In the genomic region with DNA sequence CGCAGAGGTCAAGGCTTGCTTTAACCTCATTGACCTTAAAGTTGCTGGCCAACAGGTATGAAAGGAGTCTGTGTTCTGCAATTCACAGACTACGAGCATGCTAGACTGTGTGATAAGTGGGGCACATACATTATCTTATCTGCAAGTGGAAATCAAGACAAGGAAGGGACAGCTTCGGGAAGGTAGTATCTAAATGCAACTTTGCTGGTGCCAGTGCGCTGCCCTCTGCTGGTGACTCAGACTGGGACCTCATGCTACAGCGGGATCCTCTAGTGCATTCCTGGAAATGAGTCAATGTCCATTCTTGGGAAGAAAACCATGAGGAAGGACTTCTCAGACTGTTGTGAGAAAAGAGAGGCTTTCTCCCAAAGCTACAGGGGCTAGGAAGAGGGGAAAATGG, we compare ENCODE assay signal across 8 mouse cellular contexts. TPM values are rescaled to one million over a fixed set of nuclear protein-coding genes. Genes with fewer than 3 reads are reported as not detected.
A peak's percentile ranks its signal among the peaks of the same experiment; 100 is the strongest.
DNase-seq lines count a peak whose midpoint lies in the region; ATAC-seq lines count a peak whose summit lies in the region.

No protein-coding gene starts in this region.

- H3K4me1 ChIP-seq in heart, embryonic 12.5 days (replicated peaks) = peaks cover 3% of the 10 kb centered on the region; the same call in 1 of the 2 replicates
- peaks cover 11% of the 10 kb centered on the region for H3K4me1 ChIP-seq in hindbrain, embryonic 10.5 days (replicated peaks)

- peaks cover 3% of the 10 kb centered on the region; the same call in 1 of the 2 replicates for H3K9me3 ChIP-seq in heart, embryonic 12.5 days (replicated peaks)
- H3K9me3 ChIP-seq in hindbrain, embryonic 10.5 days = 0 out of 2 replicates have a peak, but pooled peaks cover 4% of the 10 kb centered on the region

- ATAC-seq in heart, embryonic 12.5 days (ENCODE audit: insufficient number of reproducible peaks, low FRiP score) = no peak

- 42% methylated on average over 5 of the region's 5 CpGs for WGBS in heart, embryonic 12.5 days
- 60% methylated on average over 5 of the region's 5 CpGs for WGBS in hindbrain, embryonic 10.5 days

- peak; percentile 95 for DNase-seq in heart, adult 11 months
- DNase-seq in urinary bladder, postnatal 25 days (ENCODE audit: low spot score) = peak; percentile 62
- DNase-seq in urinary bladder, adult 2 months (ENCODE audit: low spot score) = no peak
- peak; percentile 69 to 72 for DNase-seq in cerebellum, postnatal 36 days
- peak; percentile 82 to 91 for DNase-seq in kidney, postnatal 36 days
- peak; percentile 44 for DNase-seq in skeletal muscle tissue, adult 2 months (ENCODE audit: low read depth, low spot score)
- no peak for DNase-seq in hindbrain, embryonic 10.5 days (ENCODE audit: low spot score)

- H3K4me3 ChIP-seq in heart, embryonic 12.5 days = no peak overlapping the region
- H3K4me3 ChIP-seq in hindbrain, embryonic 10.5 days = no peak overlapping the region

- H3K9ac ChIP-seq in heart, embryonic 12.5 days = no peak overlapping the region

- peaks cover 9% of the 10 kb centered on the region; the same call in 1 of the 2 replicates for H3K27me3 ChIP-seq in heart, embryonic 12.5 days (replicated peaks)
- H3K27me3 ChIP-seq in hindbrain, embryonic 10.5 days (ENCODE audit: insufficient read depth, poor library complexity, severe bottlenecking) = no peaks in the 10 kb centered on the region

- no peak overlapping the region for H3K4me2 ChIP-seq in heart, embryonic 12.5 days

- no peak overlapping the region for H3K27ac ChIP-seq in heart, embryonic 12.5 days (ENCODE audit: poor library complexity, severe bottlenecking)
- H3K27ac ChIP-seq in hindbrain, embryonic 10.5 days = no peak overlapping the region

- H3K36me3 ChIP-seq in heart, embryonic 12.5 days = no peaks in the 10 kb centered on the region
- no peaks in the 10 kb centered on the region for H3K36me3 ChIP-seq in hindbrain, embryonic 10.5 days

RNA-seq across cellular contexts. Expression of gene Abi3, which starts 11.4 kb away (rescaled TPM):
- polyA plus RNA-seq in heart, embryonic 12.5 days (2016; fragmentation: Nextera tagmentation; extraction: Ambion mirVana) = 22.3 and 26.0 TPM in 2 replicates
- polyA plus RNA-seq in urinary bladder, adult 2 months (2012; rRNA removed) = 8.1 and 10.1 TPM in 2 replicates
- polyA plus RNA-seq in hindbrain, embryonic 10.5 days (2016; fragmentation: Nextera tagmentation; extraction: Ambion mirVana) = 3.5 and 4.4 TPM in 2 replicates

RNA-seq across cellular contexts. Expression of gene Gngt2, which starts 16.7 kb away (rescaled TPM):
- 39.1 and 39.2 TPM in 2 replicates for polyA plus RNA-seq in heart, embryonic 12.5 days (2016; fragmentation: Nextera tagmentation; extraction: Ambion mirVana)
- 21.0 and 24.5 TPM in 2 replicates for polyA plus RNA-seq in urinary bladder, adult 2 months (2012; rRNA removed)
- polyA plus RNA-seq in hindbrain, embryonic 10.5 days (2016; fragmentation: Nextera tagmentation; extraction: Ambion mirVana) = 7.9 and 8.4 TPM in 2 replicates

RNA-seq across cellular contexts. Expression of gene Phospho1, which starts 29.4 kb away (rescaled TPM):
- polyA plus RNA-seq in heart, embryonic 12.5 days (2016; fragmentation: Nextera tagmentation; extraction: Ambion mirVana) = 0.65 and 0.66 TPM in 2 replicates
- polyA plus RNA-seq in urinary bladder, adult 2 months (2012; rRNA removed) = 33.2 and 40.8 TPM in 2 replicates
- polyA plus RNA-seq in hindbrain, embryonic 10.5 days (2016; fragmentation: Nextera tagmentation; extraction: Ambion mirVana) = 0.42 and 0.86 TPM in 2 replicates

Comparison
In these comparisons a context has a peak if more than half of its experiments do, and no peak if none do; other contexts are left out.
1. DNase-seq: peak in heart, adult 11 months (single experiment), urinary bladder, postnatal 25 days (single experiment), cerebellum, postnatal 36 days (2 of 2), kidney, postnatal 36 days (2 of 2) and skeletal muscle tissue, adult 2 months (single experiment); none in urinary bladder, adult 2 months (single experiment) and hindbrain, embryonic 10.5 days (single experiment).
2. RNA of gene Phospho1, which starts 29.4 kb away (polyA plus RNA-seq): 33.2 to 40.8 TPM in urinary bladder, adult 2 months; 0.65 to 0.66 TPM in heart, embryonic 12.5 days and 0.42 to 0.86 TPM in hindbrain, embryonic 10.5 days; every median in the first group is over 10 times any median in the second.